Mouse (Mus musculus) CD4-positive naive resting alpha-beta T cell, adult 76 days (primary cell): ENCODE measurements around the gene Gigyf2. TPM values are rescaled to one million over a fixed set of nuclear protein-coding genes. Genes with fewer than 3 reads are reported as not detected.

ENCODE experiments used
- total RNA-seq: library from RNA; stranded (reverse); gene quantifications from one replicate; pipeline ENCODE4 v1.2.4, GENCODE M21; 2023

Gene Gigyf2
- total RNA-seq = 120 TPM

GRCm38 (mm10) chr1:87326742-87327163, at the start of gene Gigyf2:
Gene Gigyf2, plus strand, starts transcription at chr1:87326998.

GRCm38 (mm10) chr1:87394594-87394993, 67.8 kb downstream of the Gigyf2 start, which contains the start of gene Kcnj13:
Gene Kcnj13, minus strand, starts transcription at chr1:87394729.

GRCm38 (mm10) chr1:87469971-87470370, 143.2 kb downstream of the Gigyf2 start, which contains the start of gene Snorc:
Gene Snorc, plus strand, starts transcription at chr1:87470271.

Other genes starting within 250 kb of the Gigyf2 start
- gene Alppl2, start 237.1 kb upstream of the Gigyf2 start, total RNA-seq = not detected
- not detected for gene Alpi, start 225.4 kb upstream of the Gigyf2 start, total RNA-seq
- gene Akp3, start 202.0 kb upstream of the Gigyf2 start, total RNA-seq = not detected
- gene Ecel1, start 170.5 kb upstream of the Gigyf2 start, total RNA-seq = not detected
- not detected for gene Prss56, start 143.7 kb upstream of the Gigyf2 start, total RNA-seq
- gene Chrnd, start 136.4 kb upstream of the Gigyf2 start, total RNA-seq = not detected
- not detected for gene Chrng, start 122.3 kb upstream of the Gigyf2 start, total RNA-seq
- gene Eif4e2, start 113.1 kb upstream of the Gigyf2 start, total RNA-seq = 156 TPM
- gene Efhd1, start 62.6 kb upstream of the Gigyf2 start, total RNA-seq = not detected
- gene Kcnj13, start 67.7 kb downstream of the Gigyf2 start, total RNA-seq = not detected
- not detected for gene Snorc, start 143.3 kb downstream of the Gigyf2 start, total RNA-seq
- gene Neu2, start 182.9 kb downstream of the Gigyf2 start, total RNA-seq = not detected
- gene Ngef, start 246.9 kb downstream of the Gigyf2 start, total RNA-seq = not detected